Mouse (Mus musculus) embryonic fibroblast, embryonic 13.5 days (primary cell): ENCODE data around the gene Tmbim1. TPM values are rescaled to one million over a fixed set of nuclear protein-coding genes. Genes with fewer than 3 reads are reported as not detected.

ENCODE experiments used
- H3K27ac ChIP-seq: 2 replicates; pipeline ENCODE4 v1.5.1; 2012; ENCODE audit warnings: low read length, control low read depth, inconsistent platforms; ENCODE audit not compliant: insufficient read depth
- H3K4me1 ChIP-seq: 2 replicates; pipeline ENCODE4 v1.6.1; 2011; ENCODE audit warnings: low read length; ENCODE audit not compliant: control insufficient read depth, insufficient read depth
- H3K4me3 ChIP-seq: 2 replicates; pipeline ENCODE4 v1.5.1; 2011; ENCODE audit warnings: mild to moderate bottlenecking, control low read depth, low read length; ENCODE audit not compliant: insufficient read depth
- CTCF ChIP-seq: IDR thresholded peaks from 2 replicates; pipeline ENCODE4 v1.5.1; 2011; ENCODE audit warnings: mild to moderate bottlenecking, control low read depth, low read length, moderate library complexity, borderline replicate concordance; ENCODE audit not compliant: insufficient read depth
- POLR2A ChIP-seq: IDR thresholded peaks from 2 replicates; pipeline ENCODE4 v1.6.1; 2011; ENCODE audit warnings: low read depth, mild to moderate bottlenecking, control low read depth, low read length, moderate library complexity
- polyA plus RNA-seq: library from polyadenylated mRNA; stranded (reverse); fragments of >200 nt; gene quantifications from 2 replicates; pipeline ENCODE4 v1.2.4, GENCODE M21; 2011; ENCODE audit warnings: low read depth; ENCODE audit not compliant: missing spikeins, insufficient read length

Gene Tmbim1
- polyA plus RNA-seq, 1 experiment: 88.6 TPM

DNA sequence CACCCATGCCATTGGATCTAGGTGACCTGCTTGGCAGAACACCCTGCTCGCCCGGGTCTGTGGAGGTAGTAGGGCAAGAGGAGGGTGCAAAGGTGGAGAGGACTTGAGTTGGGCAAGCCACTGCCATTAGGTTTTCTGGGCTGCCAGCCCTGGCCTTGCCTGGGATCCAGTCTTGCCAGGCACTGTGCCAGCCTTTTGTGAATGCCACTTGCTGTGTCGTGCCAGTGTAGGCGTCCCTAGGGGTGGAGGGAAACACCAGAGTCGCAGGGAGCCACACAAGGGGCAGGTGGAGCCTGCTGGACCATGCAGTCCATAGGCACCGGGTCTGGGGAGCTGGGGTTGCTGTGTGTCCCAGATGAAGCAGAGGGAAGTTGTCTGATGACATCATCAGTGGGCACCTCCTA, 34.9 kb upstream of the Tmbim1 start:
- no peak for TF ChIP-seq POLR2A
- TF ChIP-seq CTCF: no peak
- Histone ChIP-seq H3K4me3 (no peak overlapping the region), H3K4me1 (no peaks in the 10 kb centered on the region), H3K27ac (no peak overlapping the region)

DNA sequence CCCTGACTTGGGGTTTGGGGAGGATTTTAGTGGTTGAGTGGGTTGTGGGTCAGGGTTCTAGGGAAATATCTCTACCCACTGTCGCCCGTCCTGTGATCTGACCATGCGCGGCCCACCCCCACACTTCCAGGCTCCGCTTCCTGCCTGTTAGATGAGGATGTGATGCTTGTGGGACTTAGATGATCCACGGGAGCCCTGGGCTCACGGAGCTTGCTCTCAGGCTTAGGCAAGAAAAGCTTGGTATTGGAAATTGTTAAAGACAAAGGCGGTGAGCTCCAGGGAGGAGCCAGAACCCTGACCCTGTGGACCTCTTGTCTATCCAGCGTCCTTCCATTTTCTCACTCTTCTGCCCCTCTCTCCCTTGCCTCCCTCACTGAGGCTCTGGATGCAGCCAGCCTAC, 34.5 kb upstream of the Tmbim1 start:
- Histone ChIP-seq H3K27ac (no peak overlapping the region), H3K4me1 (0 out of 2 replicates have a peak, but pooled peaks cover 3% of the 10 kb centered on the region), H3K4me3 (no peak overlapping the region)
- TF ChIP-seq POLR2A: no peak

DNA sequence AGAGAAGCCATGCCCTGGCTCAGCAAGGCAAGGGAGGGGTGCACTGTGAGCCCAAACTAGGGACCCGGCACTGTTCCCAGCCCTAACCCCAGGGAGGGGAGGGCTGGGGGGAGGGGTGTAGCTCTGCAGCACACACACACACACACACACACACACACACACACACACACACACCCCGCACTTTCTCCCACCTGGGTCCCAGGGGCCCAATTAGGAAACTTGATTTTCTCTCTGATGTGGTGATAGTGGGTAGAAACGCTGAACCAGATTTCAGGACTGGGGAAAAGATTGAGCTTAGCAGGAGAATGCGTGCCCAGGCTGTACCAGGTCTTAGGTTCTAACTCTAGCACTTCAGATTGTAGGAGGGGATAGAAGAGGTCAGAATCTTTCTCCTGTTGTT, 33.2 kb upstream of the Tmbim1 start:
- TF ChIP-seq POLR2A (no peak), CTCF (no peak)
- no peak overlapping the region for H3K27ac ChIP-seq
- peaks cover 3% of the 10 kb centered on the region; the same call in 1 of the 2 replicates for H3K4me1 ChIP-seq
- no peak overlapping the region for H3K4me3 ChIP-seq

DNA sequence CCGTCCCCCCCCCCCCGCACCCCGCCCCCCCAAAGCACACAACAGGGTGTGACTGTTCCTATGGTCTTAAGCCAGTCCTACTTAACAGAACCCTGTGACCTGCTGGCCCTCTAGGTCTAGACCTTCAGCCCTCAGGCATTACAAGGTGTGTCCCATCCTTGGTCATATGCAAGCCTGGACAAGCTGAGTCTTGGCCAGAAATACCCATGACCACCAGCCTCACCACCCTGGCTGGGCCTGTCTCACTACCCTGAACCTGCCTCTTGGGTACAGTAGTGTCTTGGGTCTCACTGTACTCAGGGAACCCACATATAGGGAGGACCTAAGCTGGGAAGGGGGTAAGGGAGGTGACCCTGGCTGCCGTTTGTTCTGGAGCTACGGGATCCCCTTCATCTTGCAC, 32.6 kb upstream of the Tmbim1 start:
- Histone ChIP-seq H3K4me1 (peaks cover 6% of the 10 kb centered on the region; the same call in 1 of the 2 replicates), H3K27ac (no peak overlapping the region), H3K4me3 (no peak overlapping the region)
- TF ChIP-seq CTCF (no peak), POLR2A (no peak)

DNA sequence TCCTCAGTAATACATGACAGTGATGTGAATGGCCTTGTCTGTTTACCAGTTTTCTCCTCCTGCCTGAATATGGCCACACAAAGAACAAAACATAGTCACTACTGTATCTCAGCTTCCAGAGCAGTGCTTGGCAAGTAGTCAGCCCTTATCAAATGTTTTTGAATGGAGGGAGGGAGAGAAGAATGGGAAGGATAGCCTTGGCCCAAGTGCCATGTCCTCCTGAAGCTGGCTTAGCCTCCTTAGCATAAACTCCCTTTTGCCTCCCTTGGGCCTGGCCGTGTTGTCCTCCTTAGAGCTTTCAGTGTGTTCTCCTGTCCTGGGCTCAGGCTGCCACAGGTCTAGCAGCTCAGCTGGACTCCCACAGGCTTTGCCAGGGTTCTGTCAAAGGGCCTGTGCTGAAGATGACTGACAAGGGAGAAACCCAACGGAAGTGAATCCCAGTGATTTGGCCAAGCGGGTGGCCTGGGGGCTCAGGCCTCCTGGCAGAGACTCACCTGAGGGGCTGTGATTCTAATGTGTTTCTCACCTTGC, 31.9 kb upstream of the Tmbim1 start:
- no peak for TF ChIP-seq CTCF
- TF ChIP-seq POLR2A: no peak
- no peak overlapping the region for H3K27ac ChIP-seq
- H3K4me3 ChIP-seq: no peak overlapping the region
- peaks cover 6% of the 10 kb centered on the region; the same call in 1 of the 2 replicates for H3K4me1 ChIP-seq

DNA sequence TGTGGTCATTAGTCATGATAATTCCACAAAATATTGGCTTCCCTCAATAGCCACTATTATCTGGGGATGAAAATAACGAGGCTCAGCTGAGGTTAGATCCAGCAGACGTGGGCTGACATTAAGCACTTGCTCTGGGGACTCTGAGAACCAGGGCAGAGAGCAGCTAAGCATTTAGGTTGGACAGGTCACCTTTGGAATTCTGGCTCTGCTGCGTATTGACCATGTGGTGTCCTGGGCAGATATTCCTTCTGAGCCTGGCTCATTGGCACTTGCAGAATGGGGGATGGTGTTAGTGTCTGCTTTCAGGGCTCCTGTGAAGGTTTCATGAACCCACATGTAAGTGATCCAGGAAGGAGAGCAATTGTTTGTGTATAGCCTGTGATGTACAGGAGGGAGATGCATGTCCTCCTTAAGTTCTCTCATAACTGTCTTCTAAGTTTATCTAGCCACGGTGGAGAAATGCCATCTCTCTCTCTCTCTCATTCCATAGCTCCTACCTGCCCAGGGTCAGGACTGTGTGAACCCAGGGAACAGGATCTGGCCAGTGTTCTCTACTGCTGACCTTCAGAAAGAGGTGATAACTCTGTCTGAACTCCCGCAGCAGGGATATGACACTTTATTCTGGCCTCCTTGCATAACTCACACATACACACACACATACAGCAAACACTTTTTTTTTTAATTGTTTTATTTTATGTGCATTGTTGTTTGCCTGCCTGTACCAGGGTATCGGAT, 30.2 kb upstream of the Tmbim1 start:
- Histone ChIP-seq H3K4me3 (no peak overlapping the region), H3K27ac (no peak overlapping the region), H3K4me1 (peaks cover 6% of the 10 kb centered on the region; the same call in 1 of the 2 replicates)
- TF ChIP-seq POLR2A (no peak), CTCF (no peak)

DNA sequence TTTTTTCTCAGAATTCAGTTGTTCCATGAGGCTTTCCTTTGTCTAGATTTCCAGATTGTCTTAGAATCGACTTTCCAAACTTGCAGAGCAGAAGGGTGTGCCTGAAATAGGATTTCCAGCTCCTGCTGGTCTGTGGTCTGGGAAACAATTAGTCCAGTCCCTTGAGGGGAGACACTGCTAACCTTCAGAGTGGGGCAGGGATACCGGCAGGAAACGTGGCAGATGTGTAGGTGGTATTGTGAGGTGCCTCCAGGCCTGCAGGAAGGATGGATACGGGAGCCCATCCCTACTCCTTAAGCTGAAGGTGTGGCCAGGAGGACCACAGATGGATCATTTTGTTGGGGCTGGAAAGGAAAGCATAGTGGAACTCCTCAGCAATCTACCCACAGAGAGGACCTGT, 29.6 kb upstream of the Tmbim1 start:
- Histone ChIP-seq H3K4me3 (no peak overlapping the region), H3K27ac (no peak overlapping the region), H3K4me1 (peaks cover 6% of the 10 kb centered on the region; the same call in 1 of the 2 replicates)
- TF ChIP-seq CTCF (no peak), POLR2A (no peak)

DNA sequence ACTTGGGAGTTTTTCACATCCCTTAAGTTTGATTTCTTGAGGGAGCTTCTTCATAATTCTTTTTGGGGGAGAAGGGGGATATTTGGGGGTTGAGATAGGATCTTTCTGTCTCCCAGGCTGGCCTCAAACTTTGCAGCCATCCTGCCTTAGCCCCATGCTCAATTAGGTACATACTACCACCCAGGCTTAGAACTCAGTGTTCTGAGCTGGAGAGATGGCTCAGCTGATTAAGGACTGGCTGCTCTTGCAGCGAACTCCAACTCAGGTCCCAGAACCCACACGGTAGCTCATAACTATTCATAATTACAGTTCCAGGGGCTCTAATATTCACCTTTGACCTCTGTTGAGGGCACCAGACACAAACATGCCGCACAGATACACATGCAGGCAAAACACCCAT, 29.2 kb upstream of the Tmbim1 start:
- peaks cover 6% of the 10 kb centered on the region; the same call in 1 of the 2 replicates for H3K4me1 ChIP-seq
- TF ChIP-seq POLR2A: no peak
- TF ChIP-seq CTCF: no peak
- no peak overlapping the region for H3K4me3 ChIP-seq
- H3K27ac ChIP-seq: no peak overlapping the region

DNA sequence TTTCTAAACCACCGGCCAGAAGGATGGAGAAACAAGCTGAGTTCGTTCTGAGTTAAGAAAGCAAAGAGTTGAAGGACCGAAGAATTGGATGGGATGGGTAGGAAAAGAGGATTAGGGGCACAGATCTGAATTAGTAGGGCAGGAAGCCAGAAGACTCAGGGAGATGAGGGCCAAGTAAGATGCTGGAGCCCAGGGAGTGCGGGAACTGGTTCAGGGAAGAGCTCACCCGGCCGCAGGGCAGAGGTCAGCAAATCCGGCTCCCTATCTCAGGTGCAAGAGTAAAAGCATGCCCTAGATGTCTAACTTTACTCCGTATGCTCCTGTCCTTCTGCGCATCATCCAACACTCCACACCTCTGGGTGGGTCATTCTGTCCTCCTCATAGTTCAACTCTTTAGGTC, 27.5 kb upstream of the Tmbim1 start:
- Histone ChIP-seq H3K27ac (no peak overlapping the region), H3K4me3 (peak overlapping the region; percentile 51), H3K4me1 (peaks cover 6% of the 10 kb centered on the region; the same call in 1 of the 2 replicates)
- no peak for TF ChIP-seq CTCF
- TF ChIP-seq POLR2A: no peak

DNA sequence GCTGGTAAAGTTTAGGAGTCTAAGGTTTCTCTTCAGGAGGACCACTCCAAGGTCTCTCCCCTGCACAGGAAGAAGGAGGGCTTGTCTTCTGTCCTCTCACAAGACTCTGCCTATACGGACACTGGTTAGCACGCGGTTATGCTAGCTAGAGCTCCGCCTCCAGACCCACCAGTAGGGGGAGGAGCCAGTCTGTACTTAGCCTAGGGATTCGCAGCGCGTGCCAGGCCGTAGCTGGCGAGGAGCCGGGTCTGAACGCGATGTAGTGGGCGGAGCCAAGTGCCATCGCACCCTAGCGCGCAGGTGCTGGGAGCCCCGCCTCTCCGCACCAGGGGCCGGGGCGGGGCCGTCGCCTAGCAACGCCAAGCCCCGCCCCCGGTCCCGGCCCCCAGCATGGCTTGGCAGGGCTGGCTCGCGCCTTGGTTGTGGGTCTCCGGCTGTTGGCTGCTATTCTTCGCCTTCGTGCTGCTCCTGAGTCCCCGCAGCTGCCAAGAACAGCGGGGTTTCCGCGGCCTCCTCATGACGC, 26.9 kb upstream of the Tmbim1 start:
- Histone ChIP-seq H3K4me3 (peak overlapping the region; percentile 51), H3K4me1 (peaks cover 6% of the 10 kb centered on the region; the same call in 1 of the 2 replicates), H3K27ac (no peak overlapping the region)
- TF ChIP-seq CTCF (no peak), POLR2A (no peak; the same call in 1 of the 2 replicates)
